Mouse (Mus musculus) spleen, adult 2 months (tissue): Measurements from ENCODE around the gene Tsc22d1.

Experiments used
- CTCF ChIP-seq: fragments of 200-500 bp; IDR thresholded peaks from 2 replicates; pipeline ENCODE4 v1.5.1; 2011; ENCODE audit warnings: mild to moderate bottlenecking, inconsistent platforms; ENCODE audit not compliant: insufficient read depth, insufficient read length, insufficient replicate concordance; ENCODE audit errors: extremely low read depth
- POLR2A ChIP-seq: fragments of 200-500 bp; IDR thresholded peaks from 2 replicates; pipeline ENCODE4 v1.6.1; 2011; ENCODE audit warnings: low read depth, low read length, inconsistent platforms

DNA sequence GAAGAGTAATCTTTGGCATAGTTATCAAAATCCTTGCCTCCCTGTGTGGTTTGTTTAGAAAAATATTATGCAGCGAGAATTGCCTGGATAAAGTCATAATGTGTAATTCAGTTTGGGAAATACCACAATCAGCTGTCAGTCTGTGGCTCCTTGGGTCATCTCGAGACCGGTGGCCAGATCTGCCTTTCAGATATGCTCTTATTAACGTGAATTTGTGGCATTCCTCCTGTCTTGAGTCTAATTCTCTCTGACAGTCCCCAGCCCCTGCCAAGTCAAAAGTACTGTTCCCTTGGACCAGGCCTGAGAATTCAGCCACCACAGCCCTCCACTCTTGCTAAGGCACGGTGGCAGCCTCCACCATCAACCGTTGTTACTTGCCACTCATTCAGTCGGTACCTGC lies 97.2 kb downstream of the Tsc22d1 start:
- TF ChIP-seq CTCF: no peak
- TF ChIP-seq POLR2A: no peak
